Mouse (Mus musculus) brain, embryonic 14.5 days (tissue): ENCODE data around the gene Hspa12a. TPM values are rescaled to one million over a fixed set of nuclear protein-coding genes. Genes with fewer than 3 reads are reported as not detected.
A peak's percentile ranks its signal among the peaks of the same experiment; 100 is the strongest.

Experiments used
- DNase-seq: peaks from one replicate; pipeline ENCODE4 v3.0.0-alpha.2; 2011; ENCODE audit warnings: low read depth
- CTCF ChIP-seq: fragments of 200-500 bp; IDR thresholded peaks from 2 replicates; pipeline ENCODE4 v1.5.1; 2012; ENCODE audit warnings: inconsistent platforms, mild to moderate bottlenecking, moderate library complexity, borderline replicate concordance; ENCODE audit not compliant: insufficient read depth, insufficient read length; ENCODE audit errors: extremely low read depth
- POLR2A ChIP-seq: fragments of 200-500 bp; IDR thresholded peaks from 2 replicates; pipeline ENCODE4 v1.6.1; 2012; ENCODE audit warnings: mild to moderate bottlenecking, inconsistent platforms, borderline replicate concordance; ENCODE audit not compliant: poor library complexity, insufficient read depth, insufficient read length, severe bottlenecking; ENCODE audit errors: extremely low read depth
- polyA plus RNA-seq: library from polyadenylated mRNA; depleted of rRNA; stranded (reverse); fragments of >200 nt; gene quantifications from 2 replicates; pipeline ENCODE4 v1.2.3, GENCODE M21; 2012

The Hspa12a gene
- polyA plus RNA-seq, 1 experiment = 64.6 TPM

GRCm38 (mm10) chr19:58827656-58828055 is 115.8 kb downstream of the Hspa12a start:
- no peak for DNase-seq
- no peak for TF ChIP-seq POLR2A
- TF ChIP-seq CTCF = no peak

- TF ChIP-seq POLR2A (no peak), CTCF (no peak)
- no peak for DNase-seq
These were observed 119.1 kb downstream of the Hspa12a start for GRCm38 (mm10) chr19:58824316-58824715.

DNA sequence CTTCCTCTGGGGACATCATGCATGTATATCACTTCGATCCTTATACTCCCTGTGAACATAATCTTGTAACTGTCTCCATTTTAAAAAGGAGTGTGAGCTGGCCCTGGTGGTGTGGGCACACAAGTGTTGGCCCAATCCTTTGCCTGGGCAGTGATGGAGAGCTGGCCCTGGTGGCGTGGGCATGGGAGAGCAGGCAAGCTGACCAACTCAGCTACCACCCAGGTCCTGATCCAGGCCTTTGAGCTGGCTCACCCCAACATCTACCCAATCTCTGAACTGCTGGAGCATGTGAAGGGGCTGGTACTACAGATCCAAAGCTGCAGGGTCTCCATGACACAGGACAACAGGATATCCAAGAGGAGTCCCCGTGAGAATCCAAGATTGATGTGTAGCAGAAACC is 120.2 kb downstream of the Hspa12a start:
- DNase-seq = no peak
- TF ChIP-seq CTCF = no peak
- no peak for TF ChIP-seq POLR2A

DNA sequence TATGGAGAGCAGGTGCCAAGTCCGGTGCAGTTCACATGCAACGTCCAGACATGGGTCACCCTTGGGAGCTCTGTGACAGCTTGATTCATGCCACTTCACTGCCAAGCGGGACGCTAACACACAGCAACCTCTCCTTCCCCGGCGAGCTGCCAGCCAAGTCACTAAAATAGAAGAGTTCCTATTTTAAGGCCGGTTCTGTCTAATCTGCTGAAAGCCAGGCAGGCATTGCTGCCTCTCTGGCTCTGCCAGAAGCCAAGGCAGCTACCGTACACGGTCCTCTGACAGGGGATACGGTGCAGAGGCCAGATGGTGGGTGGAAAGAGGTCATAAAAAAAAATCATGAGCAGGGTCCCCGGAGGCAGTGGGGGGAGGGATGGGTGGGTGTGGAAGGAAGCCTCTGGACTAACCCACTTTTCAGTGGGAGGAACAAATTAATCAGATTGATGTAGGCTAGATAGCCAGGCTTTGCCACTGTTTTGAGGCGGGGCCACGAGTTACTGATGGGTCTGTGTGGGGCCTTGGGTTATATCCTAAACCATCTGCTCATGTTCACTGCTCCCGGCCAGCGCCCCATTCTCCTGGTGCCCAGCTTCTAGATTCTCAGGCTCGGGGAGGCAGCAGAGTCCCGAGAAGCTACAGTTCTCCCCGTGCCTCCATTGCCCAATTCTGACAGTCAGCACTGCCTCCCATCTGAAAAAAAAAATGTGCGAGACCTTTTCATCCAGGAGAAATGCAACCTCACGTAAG is 120.8 kb downstream of the Hspa12a start:
- no peak for DNase-seq
- TF ChIP-seq CTCF (no peak), POLR2A (no peak)

GRCm38 (mm10) chr19:58818571-58819415 is 124.7 kb downstream of the Hspa12a start:
- no peak for DNase-seq

DNA sequence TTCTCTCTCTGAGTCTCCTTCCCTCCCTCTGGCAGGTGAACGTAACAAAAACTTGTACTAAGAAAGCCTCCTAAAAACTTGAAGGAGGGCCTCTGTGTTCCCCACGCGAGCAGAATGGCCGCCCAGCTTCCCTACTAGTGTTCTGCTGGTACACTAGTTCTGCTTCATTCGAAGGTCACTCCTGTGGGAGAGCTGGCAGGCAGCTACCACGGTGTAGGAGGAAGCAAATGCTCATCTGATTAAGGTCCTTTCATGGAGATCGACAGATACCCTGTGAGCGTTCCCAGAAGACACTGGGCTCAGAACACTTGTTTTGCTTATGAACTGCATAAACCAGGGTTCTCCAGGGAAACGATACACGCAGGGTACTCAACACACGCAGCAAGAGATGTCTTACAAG is 126.1 kb downstream of the Hspa12a start:
- DNase-seq = no peak
- TF ChIP-seq CTCF (no peak), POLR2A (no peak)

More at GRCm38 (mm10) chr19:58818571-58819415, 124.7 kb downstream of the Hspa12a start:
- TF ChIP-seq POLR2A (no peak), CTCF (no peak)

DNA sequence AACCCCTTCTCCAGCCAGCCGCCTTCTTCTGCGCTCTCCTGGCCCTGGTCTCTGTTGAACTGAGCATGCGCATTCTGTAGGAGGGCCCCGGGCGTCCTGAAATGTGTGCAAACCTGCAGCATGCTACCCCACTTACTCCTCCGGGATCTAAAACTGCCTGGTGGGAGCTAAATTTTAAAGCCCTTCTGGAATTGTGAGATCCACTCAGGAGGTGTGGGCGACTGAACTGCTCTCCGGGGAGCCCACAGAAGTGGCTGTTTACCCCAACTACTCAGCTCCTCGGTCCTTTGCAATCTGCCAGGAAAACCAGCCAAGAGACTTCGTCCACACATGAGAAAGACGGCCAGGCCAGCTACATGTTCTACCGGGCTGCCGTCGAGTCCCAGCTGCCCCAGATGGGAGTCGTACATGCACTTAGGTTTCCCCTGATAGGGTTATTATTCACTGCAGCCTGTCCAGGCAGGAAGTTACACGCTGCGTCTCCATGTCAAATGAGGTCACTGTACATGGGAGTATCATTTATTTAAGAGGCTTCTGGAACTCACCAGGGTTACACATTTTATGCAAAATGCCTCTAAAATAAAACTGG is 126.9 kb downstream of the Hspa12a start:
- DNase-seq = no peak
- TF ChIP-seq CTCF = no peak
- TF ChIP-seq POLR2A = no peak

GRCm38 (mm10) chr19:58815179-58815922 is 128.1 kb downstream of the Hspa12a start:
- TF ChIP-seq POLR2A (no peak), CTCF (no peak)
- no peak for DNase-seq

DNA sequence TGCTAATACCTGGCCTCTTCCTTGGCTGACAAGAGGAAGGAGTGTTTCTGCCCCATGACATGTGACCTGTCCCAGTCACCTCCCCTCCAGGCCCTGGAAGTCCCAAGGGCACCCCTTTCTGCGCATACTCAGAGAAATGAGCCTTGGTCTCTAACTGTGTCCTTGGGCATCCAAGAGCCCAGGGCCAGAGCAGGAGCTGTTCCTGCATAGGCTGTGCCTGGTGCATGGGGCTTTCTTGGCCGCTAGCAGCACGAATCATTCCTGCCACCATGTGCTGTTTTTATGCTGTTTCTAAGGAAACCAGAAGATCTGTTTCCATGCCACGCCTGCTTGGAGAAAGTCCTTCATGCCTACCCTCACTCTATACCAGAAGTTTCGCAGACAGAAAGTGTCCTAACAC is 132.9 kb downstream of the Hspa12a start:
- DNase-seq = no peak
- no peak for TF ChIP-seq POLR2A
- no peak for TF ChIP-seq CTCF

DNA sequence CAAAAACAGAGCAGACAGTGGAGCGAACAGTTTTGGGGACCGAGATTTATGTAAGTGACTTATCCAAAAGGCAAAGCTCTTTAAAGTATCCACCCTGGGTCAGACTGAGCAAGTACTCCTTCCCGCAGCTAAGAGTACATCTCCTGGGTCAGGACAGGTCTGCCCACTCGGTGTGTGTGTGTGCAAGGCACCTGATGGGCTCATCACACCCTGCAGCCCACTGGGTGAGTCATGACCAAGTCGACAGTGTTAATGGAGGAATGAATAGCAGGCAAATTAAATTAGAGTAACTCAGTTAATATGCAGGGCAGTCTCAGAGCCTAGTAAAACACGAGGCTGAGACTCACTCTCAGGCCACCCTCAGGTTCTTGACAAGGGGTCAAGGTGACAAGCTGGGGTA is 134.6 kb downstream of the Hspa12a start:
- TF ChIP-seq CTCF = no peak
- TF ChIP-seq POLR2A = no peak
- no peak for DNase-seq

GRCm38 (mm10) chr19:58806364-58806763 is 137.1 kb downstream of the Hspa12a start:
- TF ChIP-seq POLR2A (no peak), CTCF (peak; percentile 87)

DNA sequence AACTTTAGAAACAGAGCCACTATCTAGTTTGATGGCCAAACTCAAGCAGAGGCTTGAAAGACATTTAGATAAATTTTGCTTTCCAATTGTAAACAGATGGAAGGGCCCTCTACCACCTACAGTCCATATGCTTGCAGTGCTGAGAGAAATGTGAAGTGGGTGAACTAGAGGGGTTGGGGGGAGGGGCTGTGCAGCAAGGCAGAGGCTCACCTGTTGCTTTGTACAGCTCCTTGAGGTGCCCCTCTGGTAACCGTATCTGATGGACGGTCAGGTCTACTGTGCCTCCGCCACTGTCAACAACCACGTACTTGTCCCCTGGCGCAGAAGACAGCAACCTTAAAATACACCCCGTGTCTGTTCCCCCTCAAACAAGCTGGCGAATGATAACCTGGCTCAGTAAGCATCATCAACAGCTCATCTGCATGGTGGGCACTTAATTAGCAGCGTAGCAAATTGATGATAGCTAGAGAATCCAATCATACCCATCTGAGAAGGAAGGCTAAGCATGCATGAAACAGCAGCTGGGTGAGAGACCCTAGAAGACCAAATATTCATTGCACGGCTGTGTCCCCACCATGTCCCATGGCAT is 138.2 kb downstream of the Hspa12a start:
- TF ChIP-seq POLR2A = no peak
- no peak for TF ChIP-seq CTCF
- DNase-seq = no peak

More at GRCm38 (mm10) chr19:58806364-58806763, 137.1 kb downstream of the Hspa12a start:
- DNase-seq = peak; percentile 74

DNA sequence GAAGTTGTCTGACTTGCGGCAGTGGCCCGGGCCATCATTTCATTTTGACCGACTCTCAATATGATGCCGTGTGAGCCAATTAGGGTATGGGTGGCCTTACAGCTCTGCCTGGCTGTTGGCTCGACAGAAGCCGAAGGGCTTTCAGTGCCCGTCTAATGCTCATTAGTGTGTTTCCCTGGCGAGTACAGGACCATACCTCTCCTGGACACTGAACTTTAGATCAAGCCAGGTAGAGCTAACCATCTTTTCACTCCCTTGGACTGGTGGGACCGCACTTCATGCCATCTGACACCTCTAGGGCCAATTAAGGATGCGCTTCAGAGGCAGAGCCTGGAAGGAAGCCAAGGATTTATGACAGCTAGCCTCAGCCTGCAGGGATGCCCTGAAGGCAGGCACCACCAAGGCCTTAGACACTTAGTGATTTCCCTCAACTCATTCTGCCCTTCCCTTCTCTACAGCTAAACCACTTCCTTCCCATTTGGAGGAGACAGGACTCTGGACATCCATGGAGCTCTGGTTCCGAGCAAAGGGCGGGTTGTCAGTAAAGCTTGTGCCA is 148.3 kb downstream of the Hspa12a start:
- DNase-seq = peak; percentile 69
- no peak for TF ChIP-seq POLR2A
- TF ChIP-seq CTCF = no peak

DNA sequence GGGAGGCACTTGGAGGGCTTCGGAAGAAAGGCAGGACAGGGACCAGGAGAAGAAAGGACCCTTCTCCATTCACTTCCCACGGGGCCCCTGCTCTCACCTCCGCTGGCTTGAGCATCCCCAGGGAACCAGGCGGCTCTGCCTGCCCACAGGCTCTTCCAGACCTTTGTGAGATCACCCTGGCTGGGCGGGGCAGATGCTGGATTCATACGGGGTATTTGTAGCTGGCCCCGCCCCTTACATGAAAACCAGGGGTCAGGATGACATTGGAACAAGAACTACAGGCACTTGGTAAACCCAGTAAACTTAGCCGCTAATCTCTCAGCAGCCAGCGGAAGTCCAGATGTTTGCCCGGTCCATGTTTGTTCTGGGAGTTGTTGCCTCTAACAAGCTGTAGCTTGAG is 149.2 kb downstream of the Hspa12a start, which contains the start of gene 1700019N19Rik:
Gene 1700019N19Rik (minus strand): TSS at position 178 of the 400 bp plus-strand sequence.
- no peak for TF ChIP-seq CTCF
- no peak for TF ChIP-seq POLR2A
- DNase-seq = no peak
